ENCODE assay signal across 23 mouse cellular contexts in genomic region chr10:28649109-28649899, GRCm38 (mm10). TPM values are rescaled to one million over a fixed set of nuclear protein-coding genes. Genes with fewer than 3 reads are reported as not detected.
DNase-seq lines count a peak whose midpoint lies in the region; ATAC-seq and TF ChIP-seq lines count a peak whose summit lies in the region.
"Had no signal": no experiment of that assay in that cellular context is flagged by ENCODE, and none has a peak within 500 bp of the region (broad histone marks: within the 10 kb centered on the region; RNA-seq: fewer than 3 reads in every experiment).

No protein-coding gene starts in this region.

- no peaks in the 10 kb centered on the region for H3K27me3 ChIP-seq in forebrain, embryonic 14.5 days (replicated peaks; ENCODE audit: control insufficient read depth, insufficient read depth, low read length)
- no peaks in the 10 kb centered on the region for H3K27me3 ChIP-seq in forebrain, embryonic 10.5 days (ENCODE audit: poor library complexity, severe bottlenecking)
- H3K27me3 ChIP-seq in midbrain, embryonic 14.5 days (ENCODE audit: control insufficient read depth, insufficient read depth, low read length), result no peaks in the 10 kb centered on the region
- no peaks in the 10 kb centered on the region for H3K27me3 ChIP-seq in midbrain, postnatal 0 days (ENCODE audit: insufficient read depth, low read length)
- H3K27me3 ChIP-seq in midbrain, embryonic 16.5 days (ENCODE audit: control insufficient read depth, insufficient read depth, low read depth, low read length), result no peaks in the 10 kb centered on the region
- H3K27me3 ChIP-seq: embryonic facial prominence, embryonic 12.5 days; heart, embryonic 12.5 days; intestine, embryonic 15.5 days had no signal

- no peak overlapping the region for H3K9ac ChIP-seq in forebrain, embryonic 14.5 days (ENCODE audit: low read length)
- no peak overlapping the region for H3K9ac ChIP-seq in midbrain, embryonic 14.5 days (replicated peaks; ENCODE audit: low read length)
- no peak overlapping the region for H3K9ac ChIP-seq in midbrain, postnatal 0 days (replicated peaks; ENCODE audit: low read length, poor library complexity, severe bottlenecking)
- no peak overlapping the region for H3K9ac ChIP-seq in midbrain, embryonic 16.5 days (ENCODE audit: low read depth, low read length)
- H3K9ac ChIP-seq: embryonic facial prominence, embryonic 12.5 days; heart, embryonic 12.5 days; hindbrain, embryonic 14.5 days; intestine, embryonic 15.5 days had no signal

- intact Hi-C loops in gastrocnemius, postnatal 36 days (cut with DNase I), result no loop called here

- ATAC-seq in forebrain, embryonic 14.5 days, result 0 out of 2 replicates have a peak, but pooled peaks have one; percentile 61
- ATAC-seq in midbrain, embryonic 14.5 days (ENCODE audit: low FRiP score, low TSS enrichment), result no peak
- no peak for ATAC-seq in midbrain, postnatal 0 days (ENCODE audit: low FRiP score)
- ATAC-seq in midbrain, embryonic 16.5 days, result peak; percentile 80
- ATAC-seq: activated CD4-positive, CD25-positive, alpha-beta regulatory T cell, adult 4 months; intestine, embryonic 15.5 days; Patski had no signal

- no peak overlapping the region for H3K27ac ChIP-seq in forebrain, embryonic 14.5 days (ENCODE audit: low read depth, low read length)
- no peak overlapping the region for H3K27ac ChIP-seq in forebrain, embryonic 10.5 days
- no peak overlapping the region for H3K27ac ChIP-seq in midbrain, embryonic 14.5 days (replicated peaks; ENCODE audit: low read depth, low read length)
- no peak overlapping the region for H3K27ac ChIP-seq in midbrain, postnatal 0 days (ENCODE audit: low read depth, low read length)
- no peak overlapping the region for H3K27ac ChIP-seq in midbrain, embryonic 16.5 days (ENCODE audit: low read length)
- H3K27ac ChIP-seq: embryonic facial prominence, embryonic 12.5 days; hindbrain, embryonic 10.5 days; hindbrain, embryonic 14.5 days; intestine, embryonic 15.5 days had no signal

- no peaks in the 10 kb centered on the region for H3K4me1 ChIP-seq in forebrain, embryonic 14.5 days (ENCODE audit: control insufficient read depth, insufficient read depth, low read length)
- H3K4me1 ChIP-seq in forebrain, embryonic 10.5 days, result no peaks in the 10 kb centered on the region
- H3K4me1 ChIP-seq in midbrain, embryonic 14.5 days (ENCODE audit: control insufficient read depth, insufficient read depth, low read length), result no peaks in the 10 kb centered on the region
- no peaks in the 10 kb centered on the region for H3K4me1 ChIP-seq in midbrain, postnatal 0 days (ENCODE audit: insufficient read depth, low read length)
- no peaks in the 10 kb centered on the region for H3K4me1 ChIP-seq in midbrain, embryonic 16.5 days (ENCODE audit: control insufficient read depth, insufficient read depth, low read length)
- H3K4me1 ChIP-seq: embryonic facial prominence, embryonic 12.5 days; heart, embryonic 12.5 days; hindbrain, embryonic 10.5 days; intestine, embryonic 15.5 days had no signal

- H3K9me3 ChIP-seq in forebrain, embryonic 14.5 days (replicated peaks; ENCODE audit: control insufficient read depth, low read length), result no peaks in the 10 kb centered on the region
- H3K9me3 ChIP-seq in forebrain, embryonic 10.5 days, result no peaks in the 10 kb centered on the region
- no peaks in the 10 kb centered on the region for H3K9me3 ChIP-seq in midbrain, embryonic 14.5 days (ENCODE audit: control insufficient read depth, low read length)
- H3K9me3 ChIP-seq in midbrain, postnatal 0 days (ENCODE audit: low read length), result no peaks in the 10 kb centered on the region
- no peaks in the 10 kb centered on the region for H3K9me3 ChIP-seq in midbrain, embryonic 16.5 days (replicated peaks; ENCODE audit: control insufficient read depth, low read length, poor library complexity, severe bottlenecking)
- H3K9me3 ChIP-seq: embryonic facial prominence, embryonic 12.5 days; heart, embryonic 12.5 days; hindbrain, embryonic 10.5 days; intestine, embryonic 15.5 days had no signal

- no peak overlapping the region for H3K4me2 ChIP-seq in forebrain, embryonic 14.5 days (ENCODE audit: low read length)
- H3K4me2 ChIP-seq in midbrain, embryonic 14.5 days (ENCODE audit: low read length), result no peak overlapping the region
- no peak overlapping the region for H3K4me2 ChIP-seq in midbrain, postnatal 0 days (ENCODE audit: low read depth, low read length, poor library complexity, severe bottlenecking)
- H3K4me2 ChIP-seq in midbrain, embryonic 16.5 days (ENCODE audit: low read length), result no peak overlapping the region
- H3K4me2 ChIP-seq: embryonic facial prominence, embryonic 12.5 days; heart, embryonic 12.5 days; hindbrain, embryonic 14.5 days; intestine, embryonic 15.5 days had no signal

- no peak for TF ChIP-seq CTCF in midbrain, postnatal 0 days (IDR thresholded peaks at IDR 0.05)

- WGBS in forebrain, embryonic 14.5 days, result 76% methylated on average over 6 of the region's 6 CpGs
- 78% methylated on average over 6 of the region's 6 CpGs for WGBS in forebrain, embryonic 10.5 days
- 75% methylated on average over 6 of the region's 6 CpGs for WGBS in midbrain, embryonic 14.5 days
- WGBS in midbrain, postnatal 0 days, result 66% methylated on average over 6 of the region's 6 CpGs
- 67% methylated on average over 6 of the region's 6 CpGs for WGBS in midbrain, embryonic 16.5 days

- no peaks in the 10 kb centered on the region for H3K36me3 ChIP-seq in forebrain, embryonic 14.5 days (ENCODE audit: control insufficient read depth, insufficient read depth, low read length)
- H3K36me3 ChIP-seq in forebrain, embryonic 10.5 days (replicated peaks), result no peaks in the 10 kb centered on the region
- H3K36me3 ChIP-seq in midbrain, embryonic 14.5 days (ENCODE audit: control insufficient read depth, insufficient read depth, low read length), result no peaks in the 10 kb centered on the region
- H3K36me3 ChIP-seq in midbrain, postnatal 0 days (ENCODE audit: insufficient read depth, low read length), result no peaks in the 10 kb centered on the region
- no peaks in the 10 kb centered on the region for H3K36me3 ChIP-seq in midbrain, embryonic 16.5 days (ENCODE audit: control insufficient read depth, insufficient read depth, low read length)
- H3K36me3 ChIP-seq: embryonic facial prominence, embryonic 12.5 days; heart, embryonic 12.5 days; hindbrain, embryonic 10.5 days; intestine, embryonic 15.5 days had no signal

- H3K4me3 ChIP-seq in forebrain, embryonic 14.5 days (ENCODE audit: low read depth, low read length), result no peak overlapping the region
- H3K4me3 ChIP-seq in forebrain, embryonic 10.5 days, result no peak overlapping the region
- H3K4me3 ChIP-seq in midbrain, embryonic 14.5 days (replicated peaks; ENCODE audit: low read depth, low read length), result no peak overlapping the region
- H3K4me3 ChIP-seq in midbrain, postnatal 0 days (ENCODE audit: low read depth, low read length), result no peak overlapping the region
- H3K4me3 ChIP-seq in midbrain, embryonic 16.5 days (ENCODE audit: low read depth, low read length), result no peak overlapping the region
- H3K4me3 ChIP-seq: embryonic facial prominence, embryonic 12.5 days; heart, embryonic 12.5 days; hindbrain, embryonic 10.5 days; intestine, embryonic 15.5 days had no signal

- peak; percentile 4 for DNase-seq in forebrain, embryonic 14.5 days (ENCODE audit: low spot score)
- DNase-seq in forebrain, embryonic 10.5 days (ENCODE audit: extremely low spot score, low spot score), result no peak
- DNase-seq in midbrain, embryonic 14.5 days, result peak; percentile 25
- no peak for DNase-seq in midbrain, postnatal 0 days (ENCODE audit: low spot score)
- peak; percentile 36 for DNase-seq in brain, adult 2 months (ENCODE audit: low read depth, low spot score)
- no peak for DNase-seq in gastrocnemius, postnatal 36 days
- DNase-seq: adrenal gland, postnatal 25 days; cerebellum, adult 11-12 months; cerebellum, adult 9-10 months; cerebellum, postnatal 25 days had no signal

RNA-seq across cellular contexts. Expression of gene Themis, which starts 18.9 kb away (rescaled TPM):
- polyA plus RNA-seq in forebrain, embryonic 14.5 days (2014; fragmentation: Nextera tagmentation; extraction: Ambion mirVana), result not detected in 2 replicates
- polyA plus RNA-seq in forebrain, embryonic 10.5 days (2016; fragmentation: Nextera tagmentation; extraction: Ambion mirVana), result not detected in 2 replicates
- not detected in 2 replicates for polyA plus RNA-seq in midbrain, embryonic 14.5 days (2014; fragmentation: Nextera tagmentation; extraction: Ambion mirVana)
- total RNA-seq in midbrain, postnatal 0 days (2014; rRNA removed), result not detected in 2 replicates
- polyA plus RNA-seq in midbrain, postnatal 0 days (2015; fragmentation: Nextera tagmentation; extraction: Ambion mirVana), result not detected in 2 replicates
- 0.05 TPM in 1 of 2 replicates, not detected in the other for polyA plus RNA-seq in midbrain, embryonic 16.5 days (2015; fragmentation: Nextera tagmentation; extraction: Ambion mirVana)
- total RNA-seq in gastrocnemius, postnatal 36 days (2021), result 1 to 10 TPM in 1 of 2 experiments, not detected in 1; 2.1 TPM
- total RNA-seq: adrenal gland, postnatal 25 days; gastrocnemius, adult 8-10 months; heart, postnatal 25 days had no signal
- polyA plus RNA-seq: C2C12; cortical plate, adult 2 months; embryonic facial prominence, embryonic 12.5 days; gonadal fat pad, adult 2 months; heart, embryonic 12.5 days; hindbrain, embryonic 10.5 days; hindbrain, embryonic 14.5 days; Patski had no signal

Comparison
In these comparisons a context has a peak if more than half of its experiments do, and no peak if none do; other contexts are left out.
1. ATAC-seq: peak in forebrain, embryonic 14.5 days (single experiment) and midbrain, embryonic 16.5 days (single experiment); none in midbrain, embryonic 14.5 days (single experiment) and midbrain, postnatal 0 days (single experiment).
2. DNase-seq: peak in forebrain, embryonic 14.5 days (single experiment), midbrain, embryonic 14.5 days (single experiment) and brain, adult 2 months (single experiment); none in forebrain, embryonic 10.5 days (single experiment), midbrain, postnatal 0 days (single experiment) and gastrocnemius, postnatal 36 days (0 of 2).